Mouse (Mus musculus) ovary, postnatal 36 days (tissue): ENCODE data around the gene Tiam1.

Source experiments
- DNase-seq: peaks from one replicate; pipeline ENCODE4 v3.0.0; 2022; ENCODE audit warnings: low spot score, mixed read lengths

Gene Tiam1

DNA sequence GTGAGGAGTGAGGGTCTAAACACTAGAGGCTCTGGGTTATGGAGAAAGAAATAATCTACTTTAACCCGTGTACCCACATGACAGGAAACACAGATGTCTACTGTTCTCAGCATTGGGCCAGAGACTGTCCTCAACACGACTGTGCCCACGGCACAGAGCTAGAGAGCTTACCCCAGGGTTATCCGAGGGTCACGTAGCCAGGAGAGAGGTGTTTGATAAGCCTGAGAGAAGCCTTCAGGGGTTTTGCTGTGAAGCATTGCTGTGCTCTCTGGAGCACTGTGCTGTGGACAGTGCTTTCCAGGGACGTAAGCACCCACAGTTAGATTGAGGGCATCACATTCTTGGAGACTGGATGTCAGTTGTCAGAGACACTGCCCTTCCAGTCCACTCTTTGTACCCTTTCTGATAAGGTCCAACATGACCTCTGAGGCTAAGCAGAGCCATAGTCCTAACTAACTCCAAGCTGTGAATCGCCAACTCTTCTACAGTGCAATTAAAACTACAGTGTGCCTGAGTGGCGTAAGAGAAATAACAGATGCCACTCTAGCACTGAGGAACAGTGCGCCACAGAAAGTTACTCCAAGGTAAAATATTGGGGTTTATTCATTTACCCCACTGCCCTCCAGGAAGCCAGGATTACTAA, 353.7 kb downstream of the Tiam1 start:
- no peak for DNase-seq

DNA sequence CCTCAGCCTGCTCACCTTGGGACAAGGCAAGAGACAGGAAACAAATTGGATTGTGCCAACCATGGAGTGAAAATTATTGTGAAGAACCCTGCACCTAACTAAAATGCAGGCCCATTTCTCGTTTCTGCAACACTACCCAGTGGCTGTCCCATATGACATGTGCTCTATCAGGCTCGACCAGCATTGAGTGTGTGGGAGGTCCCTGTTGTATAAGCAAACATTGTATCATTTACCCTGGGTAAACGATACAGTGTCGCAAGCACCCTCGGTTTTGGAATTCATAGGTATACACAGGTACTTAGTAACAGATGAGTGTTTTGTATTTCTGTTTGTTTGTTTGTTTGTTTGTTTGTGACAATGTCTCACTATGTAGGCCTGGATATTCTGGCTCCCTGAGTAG, 357.8 kb downstream of the Tiam1 start:
- DNase-seq = no peak

DNA sequence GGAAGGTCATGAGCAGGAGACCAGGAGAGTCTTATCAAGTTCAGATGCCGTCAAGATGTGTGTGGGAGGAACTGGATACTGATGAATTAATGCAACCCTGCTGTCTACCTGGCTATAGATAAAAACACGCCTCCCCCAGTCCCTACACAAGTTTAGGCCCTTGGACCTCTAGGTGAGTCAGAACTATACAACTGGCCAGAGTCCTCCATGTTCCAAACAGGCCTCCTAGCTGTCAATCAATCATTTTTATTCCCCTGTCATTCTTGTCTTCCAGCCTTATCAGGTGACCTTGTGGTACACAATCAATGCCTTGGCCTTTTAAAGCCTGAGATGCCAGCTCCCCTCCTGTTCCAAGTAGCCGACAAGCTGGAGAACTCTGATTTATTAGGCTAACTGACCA, 363.9 kb downstream of the Tiam1 start:
- DNase-seq = no peak

DNA sequence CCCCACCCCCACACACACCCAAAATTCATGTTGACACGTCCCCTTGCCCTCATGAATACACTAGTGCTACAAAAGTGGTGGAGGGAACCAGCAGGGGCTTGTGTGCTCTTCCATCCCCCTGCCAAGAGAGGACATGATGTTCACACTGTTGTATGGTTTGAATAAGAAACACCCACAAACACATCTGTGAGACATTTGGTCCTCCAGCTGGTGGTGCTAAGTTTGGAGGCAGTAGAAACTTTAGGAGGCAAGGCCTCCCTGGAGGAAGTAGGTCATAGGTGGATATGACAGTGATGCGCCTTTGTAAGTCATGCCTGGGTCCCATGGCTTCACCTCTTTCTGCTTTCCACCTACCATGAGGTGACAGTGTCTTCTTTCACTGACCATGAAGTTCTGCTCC, 366.1 kb downstream of the Tiam1 start:
- no peak for DNase-seq

DNA sequence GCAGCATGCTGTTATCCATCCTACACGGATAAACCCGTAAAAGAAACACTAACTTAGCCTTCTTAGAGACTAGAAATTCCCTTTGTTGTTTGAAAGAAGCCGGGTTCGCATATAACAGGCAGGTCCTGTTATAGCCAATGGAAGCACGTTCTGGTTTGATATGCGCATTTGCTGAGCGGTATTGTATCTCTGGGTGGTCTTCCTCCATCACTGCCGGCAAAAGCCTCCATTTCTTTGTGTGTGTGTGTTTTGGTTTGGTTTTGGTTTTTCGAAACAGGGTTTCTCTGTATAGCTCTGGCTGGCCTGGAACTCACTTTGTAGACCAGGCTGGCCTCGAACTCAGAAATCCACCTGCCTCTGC, 369.0 kb downstream of the Tiam1 start:
- DNase-seq = no peak

DNA sequence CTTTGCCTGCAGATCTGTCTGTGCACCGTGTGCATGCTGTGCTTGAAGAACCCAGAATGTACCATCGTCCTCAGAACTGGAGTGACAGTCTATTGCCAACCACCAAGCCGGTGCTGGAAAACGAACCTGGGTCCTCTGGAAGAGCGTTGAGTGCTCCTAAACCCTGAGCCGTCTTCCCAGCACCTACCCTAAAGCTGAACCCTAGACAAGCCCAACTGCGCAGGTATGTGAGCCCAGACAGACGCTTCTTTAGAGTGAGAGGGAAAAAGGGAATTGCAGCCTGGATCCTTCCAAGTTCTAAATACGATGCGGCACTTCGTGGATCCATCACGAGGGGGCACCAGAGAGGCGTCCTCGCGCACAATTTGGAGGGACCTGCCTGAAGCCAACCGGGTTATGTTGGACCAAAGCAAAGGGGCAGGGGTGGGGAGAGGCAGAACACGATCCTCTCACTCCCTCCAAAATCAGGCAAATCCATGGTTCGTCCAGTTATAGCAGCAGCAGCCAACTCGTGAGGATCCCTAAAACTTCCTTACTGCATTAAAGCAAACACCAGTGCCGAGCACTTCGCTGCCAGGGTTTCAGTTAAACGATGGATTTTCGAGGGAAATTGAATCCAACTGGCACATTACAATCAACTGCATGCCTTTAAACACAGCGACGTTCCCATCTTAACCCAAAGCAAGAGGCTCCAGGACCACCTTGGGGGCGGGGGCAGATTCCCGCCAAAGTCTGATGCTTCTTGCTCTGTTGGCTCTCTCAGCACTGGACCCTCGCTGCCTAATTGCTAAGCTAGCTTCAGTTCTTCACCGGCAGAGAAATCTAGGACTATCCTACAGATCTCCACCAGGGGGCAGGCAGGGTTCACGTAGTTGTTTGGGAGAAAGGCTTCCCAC, 369.7 kb downstream of the Tiam1 start:
- peak; percentile 78 for DNase-seq

DNA sequence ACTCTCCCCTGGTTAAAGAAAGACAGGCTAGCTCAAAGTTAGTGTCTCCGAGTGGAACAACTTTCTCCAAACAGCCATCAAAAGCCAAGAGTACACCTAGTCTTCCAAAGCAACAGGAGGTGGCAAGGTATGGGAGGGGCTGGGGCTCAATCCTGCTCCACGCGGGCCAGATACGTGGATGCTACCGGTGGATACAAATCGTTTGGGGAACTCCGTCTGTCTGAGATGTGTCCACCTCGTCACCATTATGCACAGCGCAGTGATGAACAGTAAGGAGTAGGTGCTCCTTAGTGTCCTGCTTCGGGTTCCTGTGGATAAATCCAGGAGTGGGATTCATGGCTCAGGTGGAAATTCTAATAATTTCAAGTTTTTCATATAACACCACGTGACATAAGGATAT, 377.6 kb downstream of the Tiam1 start:
- no peak for DNase-seq

DNA sequence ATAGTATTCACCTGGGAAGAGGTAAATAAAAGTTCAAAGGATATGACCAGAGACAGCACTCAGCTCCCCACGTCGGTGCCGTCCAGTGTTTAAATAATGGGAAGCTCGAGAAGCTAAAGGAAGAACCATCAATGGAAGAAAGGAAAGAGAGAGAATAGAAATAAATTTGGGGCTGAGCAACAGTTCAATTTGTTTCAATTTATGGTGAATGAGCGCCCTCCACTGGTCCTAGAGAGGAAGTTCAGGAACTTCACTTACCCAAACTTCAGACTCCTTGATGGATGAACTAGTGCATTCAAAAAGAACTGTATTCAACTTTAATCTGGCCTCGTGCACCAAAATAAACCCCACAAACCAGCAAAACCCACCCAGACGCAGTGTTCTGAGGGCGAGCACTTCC, 378.1 kb downstream of the Tiam1 start:
- no peak for DNase-seq

DNA sequence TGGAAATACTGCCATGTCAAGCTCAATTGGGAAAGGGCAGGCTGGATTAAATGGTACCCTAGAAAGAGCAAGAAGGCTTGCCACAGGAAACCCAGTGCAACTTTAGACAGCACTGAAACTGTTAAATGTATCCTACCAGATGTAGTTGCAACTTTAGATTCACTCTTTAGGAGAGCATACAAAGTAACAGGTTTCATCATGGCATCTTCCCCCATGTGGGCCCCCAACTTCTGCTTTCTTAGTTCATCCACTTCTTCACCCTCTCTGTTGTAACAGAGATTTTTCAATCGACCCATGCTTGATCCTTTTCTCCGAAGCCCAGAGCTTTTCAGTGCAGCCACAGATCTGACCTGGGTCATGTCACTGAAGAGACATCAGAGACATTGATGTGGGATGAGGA, 379.8 kb downstream of the Tiam1 start:
- no peak for DNase-seq

DNA sequence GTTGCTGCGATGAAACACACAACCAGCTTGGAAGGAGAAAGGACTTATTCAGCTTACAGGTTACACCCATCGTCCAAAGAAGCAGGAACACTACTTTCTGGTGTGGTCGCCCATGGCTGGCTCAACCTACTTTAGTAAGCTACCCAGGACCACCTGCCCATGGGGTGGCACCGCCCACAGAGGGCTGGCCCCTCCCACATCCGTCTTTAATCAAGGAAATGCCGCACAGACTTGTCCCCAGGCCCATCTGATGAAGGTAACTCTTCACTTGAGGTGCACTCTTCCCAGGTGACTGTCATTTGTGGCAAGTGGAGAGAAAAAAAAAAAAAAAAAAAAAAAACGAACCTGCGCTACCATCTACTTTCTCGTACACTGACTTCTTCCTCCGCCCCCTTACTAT, 381.0 kb downstream of the Tiam1 start:
- no peak for DNase-seq

DNA sequence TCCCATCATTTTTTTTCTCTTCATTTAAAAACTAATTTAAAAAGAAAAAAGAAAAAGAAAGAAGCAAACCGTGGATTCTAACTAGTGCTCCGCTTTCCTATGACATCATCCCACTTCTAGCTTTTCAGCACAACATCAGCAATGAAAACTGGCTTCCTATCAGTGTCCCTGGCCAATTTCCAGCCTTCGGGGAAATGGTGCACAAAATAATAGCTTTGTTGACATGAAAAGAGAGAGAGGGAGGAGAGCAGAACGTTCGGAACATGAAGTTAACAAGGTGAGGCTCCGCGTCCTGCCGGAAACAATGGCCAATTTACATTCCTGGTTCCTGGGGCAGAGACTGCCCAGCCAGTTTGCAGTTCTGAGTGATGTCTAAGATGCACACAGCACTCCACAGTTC, 381.5 kb downstream of the Tiam1 start:
- peak; percentile 27 for DNase-seq

DNA sequence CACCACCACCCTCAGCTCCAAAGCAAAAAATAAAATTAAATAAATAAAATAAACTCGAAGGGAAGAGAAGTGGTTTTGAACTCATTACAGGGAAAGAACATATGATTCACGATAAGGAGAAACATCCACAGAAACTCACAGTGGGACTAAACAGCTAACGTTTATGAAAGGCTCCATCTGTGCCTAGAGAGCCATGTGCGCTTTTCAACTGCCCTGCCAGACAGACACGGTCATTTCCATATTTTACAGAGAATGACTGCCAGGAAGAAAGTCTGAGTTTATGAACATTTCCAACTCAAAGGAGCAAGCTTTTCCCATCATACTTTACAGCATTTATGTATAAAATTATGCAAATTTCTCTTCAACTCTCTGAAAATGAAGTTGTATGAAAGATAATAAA, 386.2 kb downstream of the Tiam1 start:
- no peak for DNase-seq

DNA sequence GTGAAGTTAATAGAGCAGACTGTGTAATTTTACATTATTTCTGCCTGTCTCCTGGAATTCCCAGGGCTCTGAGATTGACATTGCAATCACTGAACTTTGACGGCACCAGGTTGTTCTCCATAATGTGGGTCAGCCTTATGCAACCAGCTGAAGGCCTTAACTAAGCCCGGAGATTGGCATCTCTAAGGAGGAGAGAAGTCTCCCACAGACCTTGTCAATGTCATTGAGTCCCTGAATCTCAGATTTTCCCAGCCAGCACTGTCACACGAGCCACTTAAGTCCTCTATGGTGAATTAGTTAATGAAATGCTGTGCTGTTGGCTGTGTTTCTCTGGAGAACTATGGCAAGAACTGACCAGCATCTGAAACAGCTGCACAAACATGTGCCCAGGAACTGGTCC, 388.9 kb downstream of the Tiam1 start:
- no peak for DNase-seq

DNA sequence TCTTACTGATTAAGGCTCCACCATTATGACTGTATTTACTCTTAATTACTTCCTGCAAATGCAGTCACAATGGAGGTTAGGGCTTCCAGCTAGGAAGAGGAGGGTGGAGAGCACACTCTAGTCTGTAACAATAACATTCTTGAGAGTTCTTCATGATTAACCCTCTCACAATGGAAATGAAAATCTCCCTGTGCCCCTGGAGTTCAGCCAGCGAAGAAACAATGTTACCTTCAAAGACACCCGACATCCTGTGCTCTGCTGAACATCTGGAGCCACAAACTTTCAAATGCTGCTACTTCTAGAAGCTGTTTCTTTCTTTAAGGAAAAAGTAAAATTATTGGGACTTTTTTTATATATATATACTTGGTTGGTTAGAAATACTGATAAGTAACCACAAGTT, 395.7 kb downstream of the Tiam1 start:
- DNase-seq = no peak

DNA sequence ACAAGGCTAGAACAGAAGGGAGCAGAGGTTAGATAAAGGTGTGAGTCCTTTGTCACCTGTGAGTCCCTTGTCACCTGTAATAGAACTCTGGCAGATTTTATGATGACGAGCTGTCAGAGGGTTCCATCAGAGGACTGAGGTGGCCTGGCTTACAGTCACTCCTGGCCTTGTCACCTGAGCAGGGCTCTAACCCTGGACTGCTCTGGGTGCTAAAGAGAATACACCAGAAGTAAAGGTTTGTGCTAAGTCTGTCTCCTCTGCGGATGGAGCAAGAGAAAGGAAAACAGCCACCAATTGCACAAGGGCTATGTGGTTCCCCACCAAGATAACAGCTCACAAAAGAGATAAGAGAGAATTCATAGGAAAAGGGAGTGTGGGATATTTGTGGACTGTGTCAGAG, 404.0 kb downstream of the Tiam1 start:
- no peak for DNase-seq

DNA sequence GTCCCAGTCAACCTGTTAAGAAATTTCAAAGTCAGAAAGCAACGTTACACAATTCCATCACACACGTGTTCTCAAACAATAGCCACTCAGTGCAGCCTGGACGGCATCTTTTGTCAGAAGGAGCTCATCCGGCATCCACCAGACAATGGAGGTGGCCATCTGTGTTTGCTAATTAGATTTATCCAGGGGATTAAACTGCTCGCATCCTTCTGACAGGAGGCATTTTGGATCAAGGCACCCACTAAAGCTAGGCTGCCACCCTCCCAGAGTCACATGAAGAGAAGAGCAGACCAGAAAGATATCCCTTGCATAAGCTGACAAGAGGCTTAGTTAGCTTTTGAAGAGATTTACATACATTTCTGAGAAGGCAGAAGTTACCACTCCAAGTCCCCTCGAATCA, 404.6 kb downstream of the Tiam1 start:
- no peak for DNase-seq
